11 mouse cellular contexts compared by ENCODE assay signal in genomic region chr15:7137607-7138006, GRCm38 (mm10). TPM values are rescaled to one million over a fixed set of nuclear protein-coding genes. Genes with fewer than 3 reads are reported as not detected.
A peak's percentile ranks its signal among the peaks of the same experiment; 100 is the strongest.
DNase-seq lines count a peak whose midpoint lies in the region; ATAC-seq and TF ChIP-seq lines count a peak whose summit lies in the region.
"Had no signal": no experiment of that assay in that cellular context is flagged by ENCODE, and none has a peak within 500 bp of the region (broad histone marks: within the 10 kb centered on the region; RNA-seq: fewer than 3 reads in every experiment).

No protein-coding gene starts in this region.

- TF ChIP-seq CTCF in kidney, adult 2 months (conservative IDR thresholded peaks at IDR 0.05; ENCODE audit: insufficient read depth, insufficient read length, low read depth, low read length) = no peak

- DNase-seq in lung, adult 18-20 months = peak; percentile 68 to 82
- no peak for DNase-seq in lung, postnatal 14 days
- DNase-seq in kidney, adult 2 months = peak; percentile 86
- peak; percentile 30 for DNase-seq in liver, embryonic 11.5 days (ENCODE audit: low spot score)
- DNase-seq in embryo, embryonic 10.5 days (ENCODE audit: low spot score) = no peak
- no peak for DNase-seq in midbrain, embryonic 14.5 days
- DNase-seq: retina, postnatal 1 day had no signal

- H3K4me2 ChIP-seq in liver, embryonic 11.5 days = no peak overlapping the region
- H3K4me2 ChIP-seq in stomach, embryonic 14.5 days (replicated peaks; ENCODE audit: low read depth, low read length) = no peak overlapping the region
- no peak overlapping the region for H3K4me2 ChIP-seq in forebrain, embryonic 16.5 days (ENCODE audit: low read length)
- no peak overlapping the region for H3K4me2 ChIP-seq in midbrain, embryonic 14.5 days (ENCODE audit: low read length)
- H3K4me2 ChIP-seq: forebrain, embryonic 15.5 days; hindbrain, embryonic 15.5 days had no signal

- H3K27me3 ChIP-seq in kidney, adult 2 months (replicated peaks; ENCODE audit: control insufficient read depth, insufficient read depth, low read length) = no peaks in the 10 kb centered on the region
- peaks cover 3% of the 10 kb centered on the region for H3K27me3 ChIP-seq in liver, embryonic 11.5 days (replicated peaks; ENCODE audit: control insufficient read depth, insufficient read depth, low read length)
- H3K27me3 ChIP-seq in stomach, embryonic 14.5 days (ENCODE audit: control insufficient read depth, insufficient read depth, low read length) = no peaks in the 10 kb centered on the region
- no peaks in the 10 kb centered on the region for H3K27me3 ChIP-seq in forebrain, embryonic 16.5 days (replicated peaks; ENCODE audit: control insufficient read depth, insufficient read depth, low read length)
- 0 out of 2 replicates have a peak, but pooled peaks cover 3% of the 10 kb centered on the region for H3K27me3 ChIP-seq in midbrain, embryonic 14.5 days (ENCODE audit: control insufficient read depth, insufficient read depth, low read length)
- H3K27me3 ChIP-seq: forebrain, embryonic 15.5 days; hindbrain, embryonic 15.5 days had no signal

- peak overlapping the region; percentile 6; the same call in 1 of the 2 replicates for H3K27ac ChIP-seq in kidney, adult 2 months (ENCODE audit: insufficient read depth, low read depth, low read length)
- no peak overlapping the region for H3K27ac ChIP-seq in liver, embryonic 11.5 days (ENCODE audit: low read depth, low read length)
- H3K27ac ChIP-seq in stomach, embryonic 14.5 days (ENCODE audit: low read length) = no peak overlapping the region
- H3K27ac ChIP-seq in forebrain, embryonic 16.5 days (ENCODE audit: low read length) = no peak overlapping the region
- H3K27ac ChIP-seq in midbrain, embryonic 14.5 days (replicated peaks; ENCODE audit: low read depth, low read length) = no peak overlapping the region
- H3K27ac ChIP-seq: forebrain, embryonic 15.5 days; hindbrain, embryonic 15.5 days had no signal

- WGBS in kidney, adult 2 months = 33% methylated on average over 12 of the region's 12 CpGs
- 68% methylated on average over 12 of the region's 12 CpGs for WGBS in liver, embryonic 11.5 days
- WGBS in stomach, embryonic 14.5 days = 53% methylated on average over 12 of the region's 12 CpGs
- 94% methylated on average over 12 of the region's 12 CpGs for WGBS in forebrain, embryonic 16.5 days
- WGBS in midbrain, embryonic 14.5 days = 92% methylated on average over 12 of the region's 12 CpGs

- H3K36me3 ChIP-seq in kidney, adult 2 months (ENCODE audit: control insufficient read depth, insufficient read depth, low read length) = no peaks in the 10 kb centered on the region
- H3K36me3 ChIP-seq in liver, embryonic 11.5 days (ENCODE audit: control insufficient read depth, insufficient read depth, low read length) = peaks cover 4% of the 10 kb centered on the region; the same call in 1 of the 2 replicates
- no peaks in the 10 kb centered on the region for H3K36me3 ChIP-seq in stomach, embryonic 14.5 days (ENCODE audit: control insufficient read depth, insufficient read depth, low read length)
- H3K36me3 ChIP-seq in forebrain, embryonic 16.5 days (ENCODE audit: control insufficient read depth, insufficient read depth) = no peaks in the 10 kb centered on the region
- H3K36me3 ChIP-seq in midbrain, embryonic 14.5 days (ENCODE audit: control insufficient read depth, insufficient read depth, low read length) = no peaks in the 10 kb centered on the region
- H3K36me3 ChIP-seq: forebrain, embryonic 15.5 days; hindbrain, embryonic 15.5 days had no signal

- peaks cover 27% of the 10 kb centered on the region for H3K4me1 ChIP-seq in kidney, adult 2 months (ENCODE audit: control insufficient read depth, insufficient read depth, low read length)
- H3K4me1 ChIP-seq in liver, embryonic 11.5 days (replicated peaks; ENCODE audit: control insufficient read depth, insufficient read depth, low read length) = peaks cover 9% of the 10 kb centered on the region; the same call in 1 of the 2 replicates
- no peaks in the 10 kb centered on the region; the same call in none of the 2 replicates for H3K4me1 ChIP-seq in stomach, embryonic 14.5 days (ENCODE audit: control insufficient read depth, insufficient read depth, low read length)
- no peaks in the 10 kb centered on the region for H3K4me1 ChIP-seq in forebrain, embryonic 16.5 days (replicated peaks; ENCODE audit: control insufficient read depth, insufficient read depth, low read length)
- H3K4me1 ChIP-seq in midbrain, embryonic 14.5 days (ENCODE audit: control insufficient read depth, insufficient read depth, low read length) = no peaks in the 10 kb centered on the region
- H3K4me1 ChIP-seq: forebrain, embryonic 15.5 days; hindbrain, embryonic 15.5 days had no signal

- H3K9me3 ChIP-seq in liver, embryonic 11.5 days (ENCODE audit: control insufficient read depth, low read length) = no peaks in the 10 kb centered on the region
- H3K9me3 ChIP-seq in stomach, embryonic 14.5 days (ENCODE audit: control insufficient read depth, low read depth, low read length) = no peaks in the 10 kb centered on the region
- no peaks in the 10 kb centered on the region for H3K9me3 ChIP-seq in forebrain, embryonic 16.5 days (ENCODE audit: control insufficient read depth, low read length)
- H3K9me3 ChIP-seq in midbrain, embryonic 14.5 days (ENCODE audit: control insufficient read depth, low read length) = no peaks in the 10 kb centered on the region
- H3K9me3 ChIP-seq: forebrain, embryonic 15.5 days; hindbrain, embryonic 15.5 days had no signal

- no peak overlapping the region for H3K9ac ChIP-seq in liver, embryonic 11.5 days (ENCODE audit: low read depth, low read length)
- H3K9ac ChIP-seq in stomach, embryonic 14.5 days (replicated peaks; ENCODE audit: low read depth, low read length) = no peak overlapping the region
- no peak overlapping the region for H3K9ac ChIP-seq in forebrain, embryonic 16.5 days (replicated peaks; ENCODE audit: low read depth, low read length)
- H3K9ac ChIP-seq in midbrain, embryonic 14.5 days (replicated peaks; ENCODE audit: low read length) = no peak overlapping the region
- H3K9ac ChIP-seq: forebrain, embryonic 15.5 days; hindbrain, embryonic 15.5 days had no signal

- ATAC-seq in liver, embryonic 11.5 days (replicated peaks; ENCODE audit: low FRiP score) = peak; percentile 21; the same call in 1 of the 2 replicates
- ATAC-seq in stomach, embryonic 14.5 days (ENCODE audit: insufficient number of reproducible peaks, insufficient read depth, low FRiP score, low read depth) = peak; percentile 44; the same call in 1 of the 2 replicates
- no peak for ATAC-seq in forebrain, embryonic 16.5 days
- ATAC-seq in midbrain, embryonic 14.5 days (ENCODE audit: low FRiP score, low TSS enrichment) = no peak
- ATAC-seq: forebrain, embryonic 15.5 days had no signal

- no peak for TF ChIP-seq POLR2A in kidney, adult 2 months (IDR thresholded peaks at IDR 0.05; ENCODE audit: low read depth, low read length)

- no peak overlapping the region for H3K4me3 ChIP-seq in kidney, adult 2 months (ENCODE audit: insufficient read depth, low read depth, low read length)
- H3K4me3 ChIP-seq in liver, embryonic 11.5 days (ENCODE audit: low read depth, low read length) = no peak overlapping the region
- no peak overlapping the region for H3K4me3 ChIP-seq in stomach, embryonic 14.5 days (ENCODE audit: low read depth, low read length)
- no peak overlapping the region for H3K4me3 ChIP-seq in forebrain, embryonic 16.5 days (replicated peaks; ENCODE audit: low read length)
- no peak overlapping the region for H3K4me3 ChIP-seq in midbrain, embryonic 14.5 days (replicated peaks; ENCODE audit: low read depth, low read length)
- H3K4me3 ChIP-seq: forebrain, embryonic 15.5 days; hindbrain, embryonic 15.5 days had no signal

RNA-seq across cellular contexts. Expression of gene Lifr, which starts 47.2 kb away (rescaled TPM):
- polyA plus RNA-seq in kidney, adult 2 months (2012; rRNA removed) = 26.2 and 64.8 TPM in 2 replicates
- 28.7 and 31.0 TPM in 2 replicates for polyA plus RNA-seq in liver, embryonic 11.5 days (2014; fragmentation: Nextera tagmentation; extraction: Ambion mirVana)
- polyA plus RNA-seq in stomach, embryonic 14.5 days (2014; fragmentation: Nextera tagmentation; extraction: Ambion mirVana) = 23.6 and 26.8 TPM in 2 replicates
- 7.4 and 9.2 TPM in 2 replicates for polyA plus RNA-seq in forebrain, embryonic 16.5 days (2015; fragmentation: Nextera tagmentation; extraction: Ambion mirVana)
- polyA plus RNA-seq in midbrain, embryonic 14.5 days (2014; fragmentation: Nextera tagmentation; extraction: Ambion mirVana) = 11.8 and 17.5 TPM in 2 replicates

Comparison
In these comparisons a context has a peak if more than half of its experiments do, and no peak if none do; other contexts are left out.
1. DNase-seq: peak in lung, adult 18-20 months (2 of 2), kidney, adult 2 months (single experiment) and liver, embryonic 11.5 days (single experiment); none in lung, postnatal 14 days (single experiment), embryo, embryonic 10.5 days (single experiment) and midbrain, embryonic 14.5 days (single experiment).
2. ATAC-seq: peak in liver, embryonic 11.5 days (single experiment) and stomach, embryonic 14.5 days (single experiment); none in forebrain, embryonic 16.5 days (single experiment) and midbrain, embryonic 14.5 days (single experiment).